Mouse (Mus musculus): ENCODE results near the gene Gm11060. TPM values are rescaled to one million over a fixed set of nuclear protein-coding genes. Genes with fewer than 3 reads are reported as not detected.

Gene Gm11060
- total RNA-seq, 1 experiment: not detected

DNA sequence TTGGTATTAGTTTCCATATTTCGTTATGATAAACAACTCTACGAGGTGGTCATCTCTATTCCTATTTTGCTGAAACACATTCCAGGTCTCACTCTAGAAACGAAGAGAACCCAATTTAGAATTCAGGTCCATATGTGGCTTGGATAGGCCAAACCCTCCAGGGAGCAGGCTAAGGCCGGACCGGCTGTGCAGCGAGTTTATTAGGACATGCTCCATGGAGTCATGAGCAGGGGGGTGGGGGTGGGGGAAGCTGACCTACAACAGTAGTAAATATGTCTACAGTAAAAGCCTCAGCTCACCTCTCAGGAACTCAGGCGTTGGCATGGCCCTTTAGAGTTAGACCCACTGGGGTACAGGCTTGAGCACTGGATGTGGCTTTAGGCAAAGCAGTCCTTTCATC, 14.7 kb upstream of the Gm11060 start:
- Histone ChIP-seq H3K4me1 (ENCODE audit: control insufficient read depth in 2 of 2, insufficient read depth in 2 of 2, low read length in 2 of 2, poor library complexity in 1 of 2) (no peaks in the 10 kb centered on the region), H3K4me3 (ENCODE audit: insufficient read depth in 1 of 2, low read depth in 1 of 2, low read length in 2 of 2, poor library complexity in 1 of 2, severe bottlenecking in 1 of 2) (no peak overlapping the region), H3K9me3 (ENCODE audit: control insufficient read depth, insufficient read depth, low read depth, low read length) (no peaks in the 10 kb centered on the region), H3K27ac (ENCODE audit: insufficient read depth, low read depth, low read length, poor library complexity, severe bottlenecking) (no peak overlapping the region), H3K36me3 (ENCODE audit: control insufficient read depth, insufficient read depth, low read length, poor library complexity, severe bottlenecking) (no peaks in the 10 kb centered on the region), H3K9ac (ENCODE audit: insufficient read depth, low read depth, low read length, poor library complexity, severe bottlenecking) (no peak overlapping the region)
- in situ Hi-C loops (cut with MboI; ENCODE audit: low sequenced_read_pairs in 2 of 2, unreplicated experiment in 2 of 2): no loop called here
- no peak for DNase-seq (ENCODE audit: low read depth, low spot score)
- TF ChIP-seq HCFC1 (IDR thresholded peaks at IDR 0.05; ENCODE audit: borderline replicate concordance, insufficient read depth, low read length) (no peak), CHD2 (IDR thresholded peaks at IDR 0.05; ENCODE audit: low read depth, low read length) (no peak), ZC3H11A (IDR thresholded peaks at IDR 0.05; ENCODE audit: borderline replicate concordance, low read depth, low read length) (no peak), MAFK (IDR thresholded peaks at IDR 0.05; ENCODE audit: insufficient read depth, low read depth, low read length) (no peak), ZNF384 (IDR thresholded peaks at IDR 0.05; ENCODE audit: low read depth, low read length) (no peak)

GRCm38 (mm10) chr2:105082256-105082790, 9.5 kb upstream of the Gm11060 start:
- H3K9ac ChIP-seq (ENCODE audit: insufficient read depth, low read depth, low read length, poor library complexity, severe bottlenecking): no peak overlapping the region
- peaks cover 0 to 2% of the 10 kb centered on the region in 2 experiments; a peak in 1 of 4 replicates for H3K4me1 ChIP-seq (ENCODE audit: control insufficient read depth in 2 of 2, insufficient read depth in 2 of 2, low read length in 2 of 2, poor library complexity in 1 of 2)
- DNase-seq (ENCODE audit: low read depth, low spot score): no peak
- in situ Hi-C loops (cut with MboI; ENCODE audit: low sequenced_read_pairs in 2 of 2, unreplicated experiment in 2 of 2): no loop called here
- no peak overlapping the region for H3K4me3 ChIP-seq (ENCODE audit: insufficient read depth in 1 of 2, low read depth in 1 of 2, low read length in 2 of 2, poor library complexity in 1 of 2, severe bottlenecking in 1 of 2)
- no peaks in the 10 kb centered on the region for H3K36me3 ChIP-seq (ENCODE audit: control insufficient read depth, insufficient read depth, low read length, poor library complexity, severe bottlenecking)
- H3K9me3 ChIP-seq (ENCODE audit: control insufficient read depth, insufficient read depth, low read depth, low read length): no peaks in the 10 kb centered on the region
- no peak overlapping the region for H3K27ac ChIP-seq (ENCODE audit: insufficient read depth, low read depth, low read length, poor library complexity, severe bottlenecking)
- TF ChIP-seq ZNF384 (IDR thresholded peaks at IDR 0.05; ENCODE audit: low read depth, low read length): no peak
- no peak for TF ChIP-seq ZC3H11A (IDR thresholded peaks at IDR 0.05; ENCODE audit: borderline replicate concordance, low read depth, low read length)
- no peak for TF ChIP-seq HCFC1 (IDR thresholded peaks at IDR 0.05; ENCODE audit: borderline replicate concordance, insufficient read depth, low read length)
- no peak for TF ChIP-seq MAFK (IDR thresholded peaks at IDR 0.05; ENCODE audit: insufficient read depth, low read depth, low read length)
- no peak for TF ChIP-seq CHD2 (IDR thresholded peaks at IDR 0.05; ENCODE audit: low read depth, low read length)

- no peak for DNase-seq (ENCODE audit: low read depth, low spot score)
- Histone ChIP-seq H3K9me3 (ENCODE audit: control insufficient read depth, insufficient read depth, low read depth, low read length) (no peaks in the 10 kb centered on the region), H3K27ac (ENCODE audit: insufficient read depth, low read depth, low read length, poor library complexity, severe bottlenecking) (no peak overlapping the region), H3K4me1 (ENCODE audit: control insufficient read depth in 2 of 2, insufficient read depth in 2 of 2, low read length in 2 of 2, poor library complexity in 1 of 2) (peaks cover 0 to 2% of the 10 kb centered on the region in 2 experiments; a peak in 1 of 4 replicates), H3K36me3 (ENCODE audit: control insufficient read depth, insufficient read depth, low read length, poor library complexity, severe bottlenecking) (no peaks in the 10 kb centered on the region), H3K4me3 (ENCODE audit: insufficient read depth in 1 of 2, low read depth in 1 of 2, low read length in 2 of 2, poor library complexity in 1 of 2, severe bottlenecking in 1 of 2) (no peak overlapping the region), H3K9ac (ENCODE audit: insufficient read depth, low read depth, low read length, poor library complexity, severe bottlenecking) (no peak overlapping the region)
- TF ChIP-seq ZNF384 (IDR thresholded peaks at IDR 0.05; ENCODE audit: low read depth, low read length) (no peak), ZC3H11A (IDR thresholded peaks at IDR 0.05; ENCODE audit: borderline replicate concordance, low read depth, low read length) (no peak), HCFC1 (IDR thresholded peaks at IDR 0.05; ENCODE audit: borderline replicate concordance, insufficient read depth, low read length) (no peak), MAFK (IDR thresholded peaks at IDR 0.05; ENCODE audit: insufficient read depth, low read depth, low read length) (no peak), CHD2 (IDR thresholded peaks at IDR 0.05; ENCODE audit: low read depth, low read length) (no peak)
- in situ Hi-C loops (cut with MboI; ENCODE audit: low sequenced_read_pairs in 2 of 2, unreplicated experiment in 2 of 2): no loop called here
Observed at GRCm38 (mm10) chr2:105084035-105084434, 7.8 kb upstream of the Gm11060 start.

GRCm38 (mm10) chr2:105086081-105086480, 5.7 kb upstream of the Gm11060 start:
- Histone ChIP-seq H3K36me3 (ENCODE audit: control insufficient read depth, insufficient read depth, low read length, poor library complexity, severe bottlenecking) (no peaks in the 10 kb centered on the region), H3K4me1 (ENCODE audit: control insufficient read depth in 2 of 2, insufficient read depth in 2 of 2, low read length in 2 of 2, poor library complexity in 1 of 2) (peaks cover 0 to 2% of the 10 kb centered on the region in 2 experiments; a peak in 1 of 4 replicates), H3K27ac (ENCODE audit: insufficient read depth, low read depth, low read length, poor library complexity, severe bottlenecking) (no peak overlapping the region), H3K4me3 (ENCODE audit: insufficient read depth in 1 of 2, low read depth in 1 of 2, low read length in 2 of 2, poor library complexity in 1 of 2, severe bottlenecking in 1 of 2) (no peak overlapping the region), H3K9ac (ENCODE audit: insufficient read depth, low read depth, low read length, poor library complexity, severe bottlenecking) (no peak overlapping the region), H3K9me3 (ENCODE audit: control insufficient read depth, insufficient read depth, low read depth, low read length) (no peaks in the 10 kb centered on the region)
- in situ Hi-C loops (cut with MboI; ENCODE audit: low sequenced_read_pairs in 2 of 2, unreplicated experiment in 2 of 2): no loop called here
- no peak for DNase-seq (ENCODE audit: low read depth, low spot score)
- TF ChIP-seq CHD2 (IDR thresholded peaks at IDR 0.05; ENCODE audit: low read depth, low read length): no peak

DNA sequence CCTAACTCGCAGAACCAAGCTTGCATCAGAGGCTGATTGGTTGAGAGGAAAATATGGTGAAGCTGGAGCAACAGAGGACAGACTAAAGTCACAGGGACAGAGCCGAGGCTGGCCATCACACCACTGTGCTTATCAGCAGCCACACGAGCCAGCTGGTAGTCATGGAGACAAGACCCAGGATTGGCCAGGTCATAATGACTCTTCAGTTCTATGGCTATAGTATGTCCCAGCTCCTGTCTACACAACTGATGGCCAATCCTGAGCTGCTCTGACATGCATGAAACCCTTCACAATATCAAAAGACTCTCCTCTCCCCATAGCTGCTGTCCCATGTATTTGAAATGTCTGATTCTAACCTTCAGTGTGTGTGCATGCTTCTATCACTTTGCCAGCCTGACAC, 3.8 kb upstream of the Gm11060 start:
- Histone ChIP-seq H3K36me3 (ENCODE audit: control insufficient read depth, insufficient read depth, low read length, poor library complexity, severe bottlenecking) (no peaks in the 10 kb centered on the region), H3K27ac (ENCODE audit: insufficient read depth, low read depth, low read length, poor library complexity, severe bottlenecking) (no peak overlapping the region), H3K4me1 (ENCODE audit: control insufficient read depth in 2 of 2, insufficient read depth in 2 of 2, low read length in 2 of 2, poor library complexity in 1 of 2) (no peaks in the 10 kb centered on the region), H3K9me3 (ENCODE audit: control insufficient read depth, insufficient read depth, low read depth, low read length) (no peaks in the 10 kb centered on the region), H3K4me3 (ENCODE audit: insufficient read depth in 1 of 2, low read depth in 1 of 2, low read length in 2 of 2, poor library complexity in 1 of 2, severe bottlenecking in 1 of 2) (no peak overlapping the region), H3K9ac (ENCODE audit: insufficient read depth, low read depth, low read length, poor library complexity, severe bottlenecking) (no peak overlapping the region)
- in situ Hi-C loops (cut with MboI; ENCODE audit: low sequenced_read_pairs in 2 of 2, unreplicated experiment in 2 of 2): no loop called here
- DNase-seq (ENCODE audit: low read depth, low spot score): no peak
- TF ChIP-seq HCFC1 (IDR thresholded peaks at IDR 0.05; ENCODE audit: borderline replicate concordance, insufficient read depth, low read length): no peak
- no peak for TF ChIP-seq CHD2 (IDR thresholded peaks at IDR 0.05; ENCODE audit: low read depth, low read length)
- no peak for TF ChIP-seq ZNF384 (IDR thresholded peaks at IDR 0.05; ENCODE audit: low read depth, low read length)
- no peak for TF ChIP-seq ZC3H11A (IDR thresholded peaks at IDR 0.05; ENCODE audit: borderline replicate concordance, low read depth, low read length)
- no peak for TF ChIP-seq MAFK (IDR thresholded peaks at IDR 0.05; ENCODE audit: insufficient read depth, low read depth, low read length)

All from ES-E14 (cell line).